Mouse (Mus musculus) thymus, adult 18-20 months (tissue): ENCODE measurements around the gene Ptpn6.

Source experiments
- DNase-seq, 2 experiments: peaks; one replicate each; pipeline ENCODE4 v3.0.0; 2022; ENCODE audit warnings: mixed read lengths in 2 of 2

The Ptpn6 gene

GRCm38 (mm10) chr6:124738511-124739023 lies at the start of gene Ptpn6:
Gene Ptpn6, minus strand, starts transcription at chr6:124738714.
- no peak for DNase-seq

- no peak for DNase-seq
Measured at GRCm38 (mm10) chr6:124787722-124788121, 49.2 kb upstream of the Ptpn6 start.

DNA sequence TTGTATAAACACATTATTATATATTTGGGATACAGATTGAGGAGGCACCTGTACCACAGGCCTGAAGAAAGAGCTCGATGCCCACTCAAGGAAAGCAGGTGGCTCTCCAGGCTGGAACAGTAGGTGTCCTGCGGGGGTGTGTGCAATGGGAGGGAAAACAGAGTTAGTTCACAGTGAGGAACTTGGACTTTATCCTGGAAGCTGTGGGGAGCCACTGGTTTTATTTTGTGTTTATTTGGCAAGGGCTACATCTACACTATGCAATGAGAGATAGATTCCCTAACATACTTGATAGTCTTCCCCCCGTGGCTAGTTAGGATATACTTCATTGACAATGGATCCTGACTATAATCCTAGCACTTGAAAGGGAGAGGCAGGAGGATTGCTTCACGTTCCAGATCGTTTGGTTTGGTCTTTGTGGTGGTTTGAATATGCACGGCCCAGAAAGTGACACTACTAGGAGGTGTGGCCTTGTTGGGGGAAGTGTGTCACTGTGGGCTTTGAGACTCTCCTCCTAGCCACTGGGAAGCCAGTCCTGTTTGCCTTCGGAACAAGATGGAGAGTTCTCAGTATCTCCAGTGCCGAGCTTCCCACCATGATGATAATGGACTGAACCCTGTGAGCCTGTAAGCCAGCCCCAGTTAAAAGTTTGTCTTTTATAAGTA lies 48.4 kb upstream of the Ptpn6 start:
- no peak for DNase-seq

DNA sequence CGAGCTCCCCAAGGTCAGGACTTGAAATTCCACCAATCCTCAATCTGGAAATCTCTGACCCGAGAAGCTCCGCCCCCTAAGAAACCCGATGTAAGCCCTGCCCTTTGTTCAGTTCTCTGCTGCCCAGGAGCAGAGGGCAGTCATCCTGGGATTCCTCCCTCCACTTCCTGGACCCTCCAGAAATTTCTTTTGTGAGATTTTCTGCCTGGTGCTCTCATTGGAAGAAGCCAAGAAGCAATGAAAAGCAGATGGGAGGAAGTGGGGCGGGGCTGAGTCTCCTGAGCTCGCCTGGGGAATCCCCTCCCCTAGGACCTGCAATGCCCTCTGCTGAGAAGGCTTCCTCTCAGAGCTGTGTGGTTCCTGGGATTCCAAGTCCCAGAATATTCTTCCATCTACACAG lies 43.9 kb upstream of the Ptpn6 start:
- DNase-seq, result peak; percentile 52 to 56

- DNase-seq, result no peak
Measured at GRCm38 (mm10) chr6:124780917-124781316, 42.4 kb upstream of the Ptpn6 start.

GRCm38 (mm10) chr6:124779984-124780416 lies 41.5 kb upstream of the Ptpn6 start:
- no peak for DNase-seq

DNA sequence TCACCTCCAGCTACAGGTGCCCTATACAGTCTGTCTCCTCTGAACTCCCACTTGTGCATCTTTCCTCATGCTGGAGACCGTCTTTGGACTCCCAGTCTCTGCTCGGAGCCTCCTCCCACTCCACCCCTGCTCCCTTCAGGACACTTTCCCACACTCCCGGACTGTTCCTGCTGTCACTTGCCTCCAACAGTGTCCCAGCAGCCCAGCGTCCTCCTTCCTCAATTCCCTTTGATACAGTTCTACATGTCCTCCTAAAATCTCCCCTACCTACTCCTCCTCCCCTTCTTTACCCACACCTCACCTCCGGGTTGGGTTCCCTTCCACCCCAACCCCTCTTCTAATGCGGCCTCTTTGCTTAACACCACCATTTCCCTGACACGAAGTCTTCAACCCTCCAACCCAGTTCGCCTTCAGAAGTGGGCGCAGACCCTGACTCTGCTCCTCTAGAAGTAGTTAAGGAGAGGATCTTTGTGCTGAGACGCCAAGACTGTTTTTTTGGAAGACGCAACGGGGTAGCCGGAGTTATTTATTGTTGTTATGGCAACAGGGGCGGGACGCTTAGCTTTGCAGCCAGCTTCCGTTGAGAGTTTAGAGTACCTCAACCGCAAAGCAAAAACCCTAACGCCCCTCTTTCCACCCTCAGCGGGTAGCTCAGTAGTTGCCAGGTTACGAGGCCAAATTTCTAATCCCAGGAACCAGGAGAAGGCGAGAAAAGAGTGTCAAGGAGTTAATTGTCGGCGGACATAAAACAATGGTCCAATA lies 40.9 kb upstream of the Ptpn6 start, which contains the start of gene Lrrc23:
Gene Lrrc23, minus strand, starts transcription at position 506 of the 762 bp plus-strand sequence.
- DNase-seq, result peak; percentile 51 to 74

GRCm38 (mm10) chr6:124770511-124770910 lies 32.0 kb upstream of the Ptpn6 start:
- no peak for DNase-seq

DNA sequence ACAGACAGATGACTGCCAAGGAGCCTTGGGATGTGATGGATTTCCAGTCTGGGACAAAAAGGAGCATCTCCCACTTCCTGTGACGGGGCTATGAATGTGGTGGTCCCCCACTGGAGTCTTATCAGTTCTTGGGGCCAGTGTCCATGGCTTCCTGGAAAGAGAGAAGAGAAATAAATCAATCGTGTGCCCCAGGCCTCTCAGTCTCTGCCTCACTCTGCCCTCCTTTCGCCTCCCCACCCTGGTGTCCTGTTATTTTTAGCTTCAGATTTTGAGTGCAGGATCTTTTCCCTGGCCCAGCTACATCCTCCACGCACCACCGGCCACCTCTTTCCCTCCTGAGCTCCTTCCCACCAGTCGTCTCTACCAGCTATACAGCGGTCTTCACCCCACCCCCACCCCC lies 31.5 kb upstream of the Ptpn6 start:
- DNase-seq, result no peak

- peak; percentile 36 to 53 for DNase-seq
Measured at GRCm38 (mm10) chr6:124769101-124769765, 30.7 kb upstream of the Ptpn6 start, which contains the start of gene Eno2. Gene Eno2, minus strand, starts transcription at chr6:124769673.

DNA sequence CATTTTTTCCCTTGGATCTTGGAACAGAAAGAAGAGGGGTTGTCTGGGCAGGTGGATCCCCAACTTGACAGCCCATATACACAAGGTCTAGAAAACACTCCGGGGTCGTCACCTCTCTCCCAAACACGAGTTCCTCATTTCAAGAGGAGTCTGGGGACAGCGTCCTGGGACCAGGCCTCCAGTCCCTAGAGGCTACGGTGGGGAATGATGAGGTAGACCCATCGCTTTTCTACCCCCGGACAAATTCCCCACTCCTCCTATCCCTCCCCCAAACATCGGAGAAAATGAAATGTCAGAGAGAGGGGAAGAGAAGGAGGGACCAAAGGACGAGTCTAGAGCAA lies 30.2 kb upstream of the Ptpn6 start:
- DNase-seq, result no peak

DNA sequence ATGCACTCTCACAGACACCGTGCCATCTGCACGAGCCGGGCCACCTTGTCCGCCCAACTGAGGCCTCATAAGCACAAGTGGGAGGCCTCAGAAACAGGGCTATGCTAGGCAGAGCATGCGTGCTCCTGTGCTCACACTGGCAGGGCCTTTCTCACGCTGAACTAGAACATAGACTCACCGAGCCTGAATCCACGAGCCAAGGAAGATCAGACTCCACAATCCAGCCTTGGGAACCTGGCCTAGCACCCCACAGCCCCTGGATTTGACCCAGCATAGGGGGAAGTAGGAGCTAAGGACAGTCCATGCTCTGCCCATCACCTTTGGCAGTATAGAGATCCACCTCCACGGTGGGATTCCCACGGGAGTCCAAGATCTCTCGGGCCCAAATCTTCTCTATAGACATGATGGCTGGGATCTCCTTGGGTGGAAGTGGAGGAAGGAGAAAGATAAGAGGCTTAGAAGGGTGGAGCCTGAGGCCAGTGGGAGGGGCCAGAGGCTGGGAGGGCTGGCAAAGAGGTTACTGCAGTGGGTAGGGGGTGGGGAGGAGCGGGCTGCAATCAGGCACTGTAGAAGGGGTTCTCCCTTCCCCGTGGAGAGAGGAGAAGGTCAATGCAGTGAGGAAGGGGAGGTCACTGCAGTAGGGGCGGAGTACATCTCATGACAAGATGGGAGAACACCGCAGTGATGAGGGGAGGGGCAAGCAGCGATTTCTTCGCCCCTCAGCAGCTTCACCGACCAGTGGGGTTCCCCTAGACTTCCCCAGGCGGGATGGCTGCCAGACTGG lies 29.6 kb upstream of the Ptpn6 start:
- peak in 1 of 2 experiments; percentile 22 for DNase-seq

DNA sequence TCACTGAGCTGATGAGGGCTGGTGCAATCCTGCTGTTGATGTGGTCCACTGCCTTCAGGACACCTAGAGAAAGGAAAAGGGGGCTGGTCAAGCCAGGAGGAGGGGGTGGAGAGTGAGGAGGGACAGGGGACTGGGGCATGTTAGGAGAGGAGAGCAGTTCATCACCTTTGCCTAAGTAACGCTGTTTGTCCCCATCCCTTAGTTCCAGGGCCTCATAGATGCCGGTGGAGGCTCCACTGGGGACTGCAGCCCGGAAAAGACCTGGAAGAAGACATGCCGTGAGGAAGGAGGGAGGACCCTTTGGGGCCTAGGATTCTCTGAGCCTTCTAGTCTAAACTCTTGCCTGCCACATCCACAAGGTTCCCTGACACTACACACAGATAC lies 29.0 kb upstream of the Ptpn6 start:
- no peak for DNase-seq

DNA sequence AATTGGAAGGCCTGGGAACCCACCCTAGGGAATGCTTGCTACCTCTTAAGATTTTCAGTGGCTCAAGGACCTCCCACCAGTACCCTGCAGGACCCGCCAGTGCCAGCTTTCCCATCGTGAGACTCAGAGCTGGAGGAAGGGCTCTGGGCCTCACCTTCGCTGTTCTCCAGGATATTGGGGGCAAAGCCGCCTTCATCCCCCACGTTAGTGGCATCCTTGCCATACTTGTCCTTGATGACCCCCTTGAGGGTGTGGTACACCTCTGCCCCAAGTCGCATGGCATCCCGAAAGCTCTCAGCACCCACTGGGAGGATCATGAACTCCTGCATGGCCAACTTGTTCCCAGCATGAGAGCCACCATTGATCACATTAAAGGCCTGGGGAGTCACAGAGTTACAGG lies 27.4 kb upstream of the Ptpn6 start:
- no peak for DNase-seq

- DNase-seq, result peak; percentile 63 to 73
Measured at GRCm38 (mm10) chr6:124759259-124759658, 20.7 kb upstream of the Ptpn6 start.

DNA sequence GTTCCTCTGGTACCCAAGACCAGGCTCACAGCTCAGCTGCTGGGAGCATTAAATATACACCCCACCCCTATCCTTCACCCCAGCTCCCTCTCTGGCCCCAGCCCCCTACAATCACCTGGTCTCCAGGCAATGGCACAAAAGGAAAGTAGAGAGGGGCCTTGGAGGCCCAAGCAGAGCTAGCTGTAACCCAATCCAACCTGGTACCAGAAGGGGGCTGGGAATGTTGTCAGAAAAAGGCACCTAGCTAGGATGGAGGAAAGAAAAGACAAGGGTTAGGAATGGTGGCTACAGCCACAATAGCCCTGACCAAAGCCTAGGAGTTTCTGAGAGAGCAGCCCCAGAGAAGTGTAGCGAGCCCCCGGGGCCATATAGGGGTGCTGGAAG lies 20.3 kb upstream of the Ptpn6 start:
- no peak for DNase-seq

DNA sequence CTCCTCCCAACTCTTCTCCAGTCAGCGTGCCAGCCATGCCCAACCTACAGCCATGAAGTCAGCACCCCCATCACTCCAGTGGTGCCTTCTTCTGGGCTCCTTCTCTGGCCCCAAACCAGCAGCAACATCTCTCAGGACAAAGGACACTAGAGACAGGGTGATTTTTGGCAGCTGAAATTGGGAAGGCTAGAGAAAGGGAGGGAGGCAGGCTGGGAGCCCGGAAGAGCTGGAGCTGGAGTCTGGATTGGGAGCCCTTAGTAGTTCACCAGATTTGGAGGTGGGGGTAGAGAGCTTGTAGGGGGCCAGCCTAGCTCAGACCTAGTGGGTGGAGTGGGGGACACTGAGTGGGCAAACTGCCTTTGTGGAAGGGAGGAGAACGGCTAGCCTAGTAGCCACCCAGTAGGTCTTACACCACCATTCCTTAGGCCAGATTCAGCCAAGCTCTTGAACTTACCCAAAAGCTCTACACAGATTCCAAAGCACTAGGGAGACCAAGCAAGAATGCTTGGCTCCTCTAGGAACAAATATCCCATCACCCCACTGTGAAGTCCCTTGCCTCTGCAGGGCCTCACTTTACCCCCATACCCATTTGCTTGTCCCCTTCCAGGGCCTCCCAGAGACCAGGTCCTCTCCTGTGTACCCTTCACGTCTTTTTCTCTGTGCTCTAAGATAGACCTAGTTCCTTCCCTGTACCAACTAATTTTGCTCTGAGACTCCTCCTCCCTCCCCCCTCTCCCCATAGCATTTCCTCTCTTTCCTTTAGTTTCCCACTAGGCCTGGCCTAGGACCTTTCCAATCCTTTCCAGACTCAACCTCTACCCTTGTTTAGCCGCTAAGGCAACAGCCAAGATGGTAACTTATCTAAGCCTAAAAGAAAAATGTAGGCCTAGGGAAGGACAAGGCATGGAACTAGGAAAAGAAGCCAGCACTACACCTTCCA lies 19.7 kb upstream of the Ptpn6 start:
- no peak for DNase-seq

GRCm38 (mm10) chr6:124757351-124757880 lies 18.9 kb upstream of the Ptpn6 start:
- no peak for DNase-seq

DNA sequence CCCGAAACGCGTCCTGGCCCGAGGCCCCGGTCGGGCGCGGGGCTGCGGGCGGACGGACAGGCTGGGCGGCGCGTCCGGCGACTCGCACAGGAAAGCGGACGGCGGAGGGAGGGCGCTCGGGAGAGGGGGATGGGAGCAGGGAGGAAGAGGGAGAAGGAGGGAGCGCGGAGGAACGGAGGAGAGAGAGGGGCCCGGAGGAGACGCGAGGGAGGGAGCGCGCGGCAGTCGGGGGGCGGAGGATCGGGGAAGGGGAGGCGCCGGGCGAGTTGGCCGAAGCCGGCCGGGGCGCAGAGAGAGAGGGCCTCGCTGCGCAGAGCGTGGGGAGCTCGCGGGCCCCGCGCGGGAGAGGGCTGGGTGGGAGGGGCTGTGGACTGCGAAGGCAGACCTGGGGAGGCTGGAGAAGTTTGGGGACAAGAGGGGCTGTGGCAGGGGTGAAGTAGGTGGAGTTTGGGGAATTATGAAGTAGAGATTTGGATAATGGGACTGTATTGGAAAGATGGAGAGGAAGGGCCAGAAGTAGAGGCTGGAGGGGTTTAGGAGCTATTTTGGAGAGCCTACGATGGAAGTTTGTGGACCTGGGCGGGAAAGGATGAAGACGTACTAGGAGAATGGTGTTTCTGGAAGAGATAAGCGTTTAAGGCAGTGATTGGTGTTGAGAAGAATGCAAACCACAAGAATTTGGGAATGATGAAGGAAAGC lies 18.3 kb upstream of the Ptpn6 start:
- peak; percentile 47 to 52 for DNase-seq

DNA sequence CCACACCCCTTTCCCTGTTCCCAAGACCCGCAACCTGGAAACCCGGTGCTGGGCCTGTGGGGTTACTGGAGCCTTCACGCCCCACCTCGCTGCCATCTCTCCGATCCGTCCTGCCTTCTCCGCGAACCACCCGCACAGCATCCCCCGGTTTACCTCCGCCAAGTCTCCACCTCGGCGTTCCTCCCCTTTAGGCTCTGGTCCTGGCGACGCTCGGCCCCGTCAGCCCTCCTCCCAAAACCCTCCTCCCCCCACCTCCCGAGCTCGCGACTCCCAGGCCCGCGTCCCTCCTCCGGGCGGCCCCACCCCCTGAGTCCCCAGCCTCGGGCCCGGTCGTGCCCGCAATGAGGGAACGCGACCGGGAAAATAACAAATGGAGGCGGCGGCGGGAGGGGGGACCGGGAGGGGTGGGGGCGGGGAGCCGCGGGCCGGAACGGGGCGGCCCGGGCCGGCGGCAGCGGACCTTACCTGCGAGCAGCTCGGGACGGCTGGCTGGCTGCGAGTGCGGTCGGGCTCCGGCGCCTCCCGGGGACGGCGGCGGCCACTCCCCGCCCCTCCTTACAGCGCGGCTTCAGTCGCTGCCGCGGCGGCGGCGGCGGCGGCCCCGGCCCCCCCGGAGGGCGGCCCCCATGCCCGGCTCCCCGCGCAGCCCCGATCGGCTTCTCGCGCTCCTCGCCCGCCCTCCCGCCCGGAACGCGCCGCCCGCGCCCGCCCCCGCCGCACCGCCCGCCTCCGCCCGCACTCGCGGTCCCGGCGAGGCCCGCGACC lies 17.5 kb upstream of the Ptpn6 start, which contains the start of the genes Gm45234 and Atn1:
Gene Gm45234, minus strand, starts transcription at position 191 of the 765 bp plus-strand sequence.
Gene Atn1, minus strand, starts transcription at position 694 of the 765 bp plus-strand sequence.
- DNase-seq, result no peak
